Mouse (Mus musculus) cortical plate, adult 2 months (tissue): ENCODE data around the gene Spc24.

Experiments used
- CTCF ChIP-seq: fragments of 200-500 bp; IDR thresholded peaks from 2 replicates; pipeline ENCODE4 v1.5.1; 2011; ENCODE audit warnings: mild to moderate bottlenecking, control low read depth, low read length; ENCODE audit not compliant: insufficient read depth; ENCODE audit errors: extremely low read depth
- POLR2A ChIP-seq: fragments of 200-500 bp; IDR thresholded peaks from 2 replicates; pipeline ENCODE4 v1.6.1; 2011; ENCODE audit warnings: mild to moderate bottlenecking, low read length, control low read depth; ENCODE audit not compliant: insufficient read depth; ENCODE audit errors: extremely low read depth

- TF ChIP-seq CTCF (no peak), POLR2A (no peak)
These were observed 33.7 kb downstream of the Spc24 start for GRCm38 (mm10) chr9:21726218-21726975.
